Mouse (Mus musculus) liver, embryonic 14.5 days (tissue): Measurements from ENCODE around the gene Rngtt. TPM values are rescaled to one million over a fixed set of nuclear protein-coding genes. Genes with fewer than 3 reads are reported as not detected.

Experiments
- ATAC-seq: fragments of 200-750 bp; cut with Nextera tagmentation; 2 replicates; pipeline ENCODE4 v1.8.0; 2017; ENCODE audit warnings: moderate number of reproducible peaks, mild to moderate bottlenecking, moderate library complexity; ENCODE audit not compliant: insufficient read depth
- DNase-seq, 3 experiments: peaks; one replicate each; pipeline ENCODE4 v3.0.0-alpha.2; 2012 to 2013; ENCODE audit warnings: low read depth in 3 of 3, low spot score in 3 of 3
- H3K27ac ChIP-seq: fragments of 300-500 bp; sonication (generic); 2 replicates; pipeline ENCODE4 v1.5.1; 2014; ENCODE audit warnings: moderate library complexity, mild to moderate bottlenecking, control low read depth, inconsistent platforms
- H3K27me3 ChIP-seq: fragments of 300-500 bp; sonication (generic); 2 replicates; pipeline ENCODE4 v1.6.1; 2014; ENCODE audit warnings: mild to moderate bottlenecking, low read length, moderate library complexity; ENCODE audit not compliant: control insufficient read depth, insufficient read depth
- H3K36me3 ChIP-seq: fragments of 300-500 bp; sonication (generic); replicated peaks from 2 replicates; pipeline ENCODE4 v1.6.1; 2014; ENCODE audit warnings: low read depth; ENCODE audit not compliant: control insufficient read depth, insufficient read depth
- H3K4me1 ChIP-seq, 2 experiments: fragments of 200-500 bp in 1 of 2; fragments of 300-500 bp in 1 of 2; sonication (generic) in 1 of 2; replicated peaks; 2 replicates each; pipeline ENCODE4 v1.6.1; 2012 to 2014; ENCODE audit warnings: antibody characterized with exemption in 1 of 2, inconsistent platforms in 1 of 2, low read length in 1 of 2; ENCODE audit not compliant: control insufficient read depth in 2 of 2, insufficient read depth in 2 of 2
- H3K4me2 ChIP-seq: fragments of 300-500 bp; sonication (generic); 2 replicates; pipeline ENCODE4 v1.6.1; 2014; ENCODE audit warnings: low read depth, mild to moderate bottlenecking, control low read depth, moderate library complexity
- H3K4me3 ChIP-seq, 2 experiments: fragments of 200-500 bp in 1 of 2; fragments of 300-500 bp in 1 of 2; sonication (generic) in 1 of 2; 2 replicates each; pipeline ENCODE4 v1.5.1; 2012 to 2014; ENCODE audit warnings: low read depth in 2 of 2, low read length in 2 of 2, mild to moderate bottlenecking in 2 of 2, control low read depth in 1 of 2, inconsistent platforms in 1 of 2, moderate library complexity in 1 of 2; ENCODE audit not compliant: insufficient read depth in 1 of 2
- H3K9ac ChIP-seq: fragments of 300-500 bp; sonication (generic); replicated peaks from 2 replicates; pipeline ENCODE4 v1.6.1; 2014; ENCODE audit warnings: mild to moderate bottlenecking, control low read depth, moderate library complexity
- H3K9me3 ChIP-seq: fragments of 300-500 bp; sonication (generic); 2 replicates; pipeline ENCODE4 v1.6.1; 2016; ENCODE audit warnings: low read length, mixed read lengths; ENCODE audit not compliant: control insufficient read depth
- CTCF ChIP-seq: IDR thresholded peaks from 2 replicates; pipeline ENCODE4 v1.5.1; 2016; ENCODE audit warnings: antibody characterized with exemption, low read depth, control low read depth
- EP300 ChIP-seq: IDR thresholded peaks from 2 replicates; pipeline ENCODE4 v1.6.1; 2016; ENCODE audit warnings: antibody characterized with exemption, low read depth
- WGBS: fragments of 180-500 bp; shearing (Covaris S2); extraction: QIAGEN DNeasy Blood & Tissue Kit; methylation state at CpG from one replicate; pipeline ENCODE4 v1.1.7; 2014; ENCODE audit not compliant: insufficient replicate concordance; 5-methylcytosine and 5-hydroxymethylcytosine counted together
- polyA plus RNA-seq, 2 experiments: library from polyadenylated mRNA; depleted of rRNA in 1 of 2; stranded (reverse) in 1 of 2; unstranded in 1 of 2; fragments of >200 nt; fragmentation: Nextera tagmentation in 1 of 2; extraction: Ambion mirVana in 1 of 2; gene quantifications; 2 replicates each; pipeline versions ENCODE4 v1.2.1 to v1.2.3; 2012 to 2014

The Rngtt gene
- polyA plus RNA-seq, 2 experiments: 4.3 to 12.6 TPM

- Histone ChIP-seq H3K36me3 (peaks cover 3% of the 10 kb centered on the region), H3K4me2 (no peak overlapping the region), H3K27ac (no peak overlapping the region), H3K27me3 (no peaks in the 10 kb centered on the region), H3K4me3 (no peak overlapping the region), H3K9ac (no peak overlapping the region), H3K9me3 (no peaks in the 10 kb centered on the region), H3K4me1 (peaks cover 0 to 4% of the 10 kb centered on the region in 2 experiments; a peak in 2 of 4 replicates)
- DNase-seq: no peak
- TF ChIP-seq EP300 (no peak), CTCF (no peak)
- ATAC-seq: no peak
Measured at GRCm38 (mm10) chr4:33377642-33378041, 67.5 kb downstream of the Rngtt start.

GRCm38 (mm10) chr4:33378894-33379293 lies 68.8 kb downstream of the Rngtt start:
- ATAC-seq: peak; percentile 56; the same call in 1 of the 2 replicates
- 26% methylated on average over 6 of the region's 6 CpGs for WGBS
- H3K4me1 ChIP-seq: peaks cover 0 to 4% of the 10 kb centered on the region in 2 experiments; a peak in 2 of 4 replicates

GRCm38 (mm10) chr4:33388899-33389298 lies 78.8 kb downstream of the Rngtt start:
- Histone ChIP-seq H3K9me3 (no peaks in the 10 kb centered on the region), H3K36me3 (no peaks in the 10 kb centered on the region; the same call in 1 of the 2 replicates), H3K9ac (no peak overlapping the region), H3K4me3 (no peak overlapping the region), H3K27ac (no peak overlapping the region), H3K4me1 (no peaks in the 10 kb centered on the region; a peak in 1 of 4 replicates), H3K4me2 (no peak overlapping the region), H3K27me3 (no peaks in the 10 kb centered on the region)
- peak in 1 of 3 experiments; percentile 5 for DNase-seq
- TF ChIP-seq EP300: no peak
- no peak for TF ChIP-seq CTCF
- ATAC-seq: no peak
- WGBS: 76% methylated on average over 3 of the region's 3 CpGs

More at GRCm38 (mm10) chr4:33378894-33379293, 68.8 kb downstream of the Rngtt start:
- TF ChIP-seq CTCF: no peak
- TF ChIP-seq EP300: no peak
- no peak overlapping the region for H3K27ac ChIP-seq
- peaks cover 3% of the 10 kb centered on the region for H3K36me3 ChIP-seq
- H3K4me3 ChIP-seq: no peak overlapping the region
- H3K27me3 ChIP-seq: no peaks in the 10 kb centered on the region
- no peak overlapping the region for H3K4me2 ChIP-seq
- no peak overlapping the region for H3K9ac ChIP-seq
- no peaks in the 10 kb centered on the region for H3K9me3 ChIP-seq
- no peak for DNase-seq

GRCm38 (mm10) chr4:33390660-33391059 lies 80.5 kb downstream of the Rngtt start:
- DNase-seq: no peak
- no peak for TF ChIP-seq CTCF
- no peak for TF ChIP-seq EP300
- no peaks in the 10 kb centered on the region; the same call in 1 of the 2 replicates for H3K36me3 ChIP-seq
- no peak overlapping the region for H3K27ac ChIP-seq
- no peak for ATAC-seq
- no peak overlapping the region for H3K4me3 ChIP-seq
- H3K27me3 ChIP-seq: no peaks in the 10 kb centered on the region
- no peaks in the 10 kb centered on the region for H3K4me1 ChIP-seq
- H3K4me2 ChIP-seq: no peak overlapping the region
- no peaks in the 10 kb centered on the region for H3K9me3 ChIP-seq
- no peak overlapping the region for H3K9ac ChIP-seq

- no peak overlapping the region for H3K27ac ChIP-seq
- no peak overlapping the region for H3K4me2 ChIP-seq
- H3K36me3 ChIP-seq: no peaks in the 10 kb centered on the region; the same call in 1 of the 2 replicates
- no peaks in the 10 kb centered on the region for H3K27me3 ChIP-seq
- H3K9ac ChIP-seq: no peak overlapping the region
- no peak for DNase-seq
- ATAC-seq: no peak
- no peaks in the 10 kb centered on the region for H3K9me3 ChIP-seq
- no peak overlapping the region for H3K4me3 ChIP-seq
- WGBS: 68% methylated on average over 2 of the region's 2 CpGs
- TF ChIP-seq CTCF (no peak), EP300 (no peak)
- H3K4me1 ChIP-seq: no peaks in the 10 kb centered on the region
Measured at GRCm38 (mm10) chr4:33393437-33393836, 83.3 kb downstream of the Rngtt start.
